Mouse (Mus musculus) heart, embryonic 16.5 days (tissue): ENCODE measurements around the gene Psmd14. TPM values are rescaled to one million over a fixed set of nuclear protein-coding genes. Genes with fewer than 3 reads are reported as not detected.

Experiments used
- ATAC-seq: fragments of 200-750 bp; cut with Nextera tagmentation; replicated peaks from 2 replicates; pipeline ENCODE4 v1.8.0; 2017; ENCODE audit warnings: moderate number of reproducible peaks; ENCODE audit not compliant: insufficient read depth, low FRiP score; ENCODE audit errors: extremely low read depth
- H3K27ac ChIP-seq: fragments of 300-500 bp; sonication (generic); 2 replicates; pipeline ENCODE4 v1.5.1; 2014; ENCODE audit warnings: mild to moderate bottlenecking, low read length, control low read depth, moderate library complexity
- H3K27me3 ChIP-seq: fragments of 300-500 bp; sonication (generic); 2 replicates; pipeline ENCODE4 v1.6.1; 2014; ENCODE audit warnings: low read length, mixed read lengths; ENCODE audit not compliant: control insufficient read depth, insufficient read depth
- H3K36me3 ChIP-seq: fragments of 300-500 bp; sonication (generic); 2 replicates; pipeline ENCODE4 v1.6.1; 2014; ENCODE audit not compliant: control insufficient read depth, insufficient read depth
- H3K4me1 ChIP-seq: fragments of 300-500 bp; sonication (generic); 2 replicates; pipeline ENCODE4 v1.6.1; 2014; ENCODE audit warnings: low read length, mixed read lengths; ENCODE audit not compliant: control insufficient read depth, insufficient read depth
- H3K4me2 ChIP-seq: fragments of 300-500 bp; sonication (generic); 2 replicates; pipeline ENCODE4 v1.6.1; 2014; ENCODE audit warnings: low read depth, mild to moderate bottlenecking, control low read depth, low read length
- H3K4me3 ChIP-seq: fragments of 300-500 bp; sonication (generic); 2 replicates; pipeline ENCODE4 v1.5.1; 2014; ENCODE audit warnings: mild to moderate bottlenecking, control low read depth, low read length
- H3K9ac ChIP-seq: fragments of 300-500 bp; sonication (generic); 2 replicates; pipeline ENCODE4 v1.6.1; 2014; ENCODE audit warnings: low read length, control low read depth
- H3K9me3 ChIP-seq: fragments of 300-500 bp; sonication (generic); replicated peaks from 2 replicates; pipeline ENCODE4 v1.6.1; 2016; ENCODE audit warnings: low read length; ENCODE audit not compliant: control insufficient read depth
- WGBS: fragments of 180-500 bp; shearing (Covaris S2); extraction: QIAGEN DNeasy Blood & Tissue Kit; methylation state at CpG from one replicate; pipeline ENCODE4 v1.1.7; 2014; 5-methylcytosine and 5-hydroxymethylcytosine counted together
- polyA plus RNA-seq: library from polyadenylated mRNA; unstranded; fragments of >200 nt; fragmentation: Nextera tagmentation; extraction: Ambion mirVana; gene quantifications from 2 replicates; pipeline ENCODE4 v1.2.1, GENCODE M21; 2015

Psmd14 gene
- polyA plus RNA-seq, 1 experiment from 2014 or later = 146 TPM

GRCm38 (mm10) chr2:61751286-61751685 lies 39.8 kb downstream of the Psmd14 start:
- Histone ChIP-seq H3K9ac (no peak overlapping the region), H3K4me3 (no peak overlapping the region), H3K9me3 (no peaks in the 10 kb centered on the region), H3K27me3 (no peaks in the 10 kb centered on the region), H3K27ac (no peak overlapping the region), H3K4me1 (no peaks in the 10 kb centered on the region), H3K36me3 (no peaks in the 10 kb centered on the region), H3K4me2 (no peak overlapping the region)
- ATAC-seq = no peak
- WGBS = 59% methylated on average over 2 of the region's 2 CpGs

DNA sequence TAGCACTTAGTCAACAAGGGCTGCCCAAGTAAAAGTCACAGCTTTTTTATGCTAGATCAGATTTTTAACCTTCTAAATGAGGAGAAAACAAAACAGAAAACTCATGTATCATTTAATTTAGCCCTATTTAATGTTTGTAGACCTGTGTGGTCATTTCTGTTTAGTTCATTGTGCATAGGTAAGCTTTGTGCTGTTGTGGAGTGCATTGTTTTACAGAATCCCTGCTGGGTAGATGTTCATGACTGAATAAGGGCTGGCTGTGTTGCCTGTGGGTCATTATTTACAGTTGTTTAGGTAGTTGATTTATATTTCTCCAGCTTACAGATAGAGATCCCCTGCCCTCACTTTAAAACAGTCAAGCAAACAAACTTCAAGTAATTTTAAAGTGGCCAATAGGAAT lies 40.9 kb downstream of the Psmd14 start:
- Histone ChIP-seq H3K9ac (no peak overlapping the region), H3K4me3 (no peak overlapping the region), H3K4me1 (no peaks in the 10 kb centered on the region), H3K36me3 (no peaks in the 10 kb centered on the region), H3K27ac (no peak overlapping the region), H3K4me2 (no peak overlapping the region), H3K27me3 (no peaks in the 10 kb centered on the region), H3K9me3 (no peaks in the 10 kb centered on the region)
- ATAC-seq = no peak

DNA sequence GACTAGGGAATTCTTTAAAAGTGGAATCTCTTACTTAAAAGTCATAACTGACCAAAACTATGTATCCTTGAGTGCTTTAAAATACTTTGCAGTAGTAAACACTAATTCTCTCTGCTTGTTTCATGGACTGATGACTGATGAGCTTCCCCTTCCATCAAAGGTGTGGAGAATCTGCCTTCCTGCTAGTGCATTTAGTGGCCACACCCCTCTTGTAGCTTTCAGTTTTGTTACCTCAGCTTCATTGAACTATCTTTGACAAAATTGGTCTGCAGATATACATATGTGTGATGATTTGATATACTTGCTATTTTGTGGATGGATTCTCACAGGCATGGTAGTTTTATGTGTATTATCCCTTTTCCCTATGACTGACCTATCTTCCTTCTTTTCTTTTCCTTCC lies 43.5 kb downstream of the Psmd14 start:
- Histone ChIP-seq H3K4me1 (peaks cover 5% of the 10 kb centered on the region; the same call in 1 of the 2 replicates), H3K9ac (no peak overlapping the region), H3K4me2 (no peak overlapping the region), H3K9me3 (no peaks in the 10 kb centered on the region), H3K27ac (no peak overlapping the region), H3K36me3 (no peaks in the 10 kb centered on the region), H3K27me3 (no peaks in the 10 kb centered on the region), H3K4me3 (no peak overlapping the region)
- no peak for ATAC-seq

GRCm38 (mm10) chr2:61759234-61759855 lies 47.9 kb downstream of the Psmd14 start:
- Histone ChIP-seq H3K27me3 (no peaks in the 10 kb centered on the region), H3K4me3 (no peak overlapping the region), H3K9me3 (no peaks in the 10 kb centered on the region), H3K4me2 (no peak overlapping the region), H3K9ac (no peak overlapping the region), H3K4me1 (peaks cover 5% of the 10 kb centered on the region; the same call in 1 of the 2 replicates), H3K27ac (no peak overlapping the region), H3K36me3 (no peaks in the 10 kb centered on the region)
- ATAC-seq = no peak
- 62% methylated on average over 5 of the region's 5 CpGs for WGBS

GRCm38 (mm10) chr2:61760044-61760443 lies 48.5 kb downstream of the Psmd14 start:
- no peak overlapping the region for H3K4me2 ChIP-seq
- H3K27ac ChIP-seq = no peak overlapping the region
- WGBS = 63% methylated on average over 3 of the region's 3 CpGs
- no peak overlapping the region for H3K9ac ChIP-seq
- no peaks in the 10 kb centered on the region for H3K27me3 ChIP-seq
- peaks cover 5% of the 10 kb centered on the region; the same call in 1 of the 2 replicates for H3K4me1 ChIP-seq
- H3K9me3 ChIP-seq = no peaks in the 10 kb centered on the region
- no peak overlapping the region for H3K4me3 ChIP-seq
- no peak for ATAC-seq
- H3K36me3 ChIP-seq = 0 out of 2 replicates have a peak, but pooled peaks cover 2% of the 10 kb centered on the region

DNA sequence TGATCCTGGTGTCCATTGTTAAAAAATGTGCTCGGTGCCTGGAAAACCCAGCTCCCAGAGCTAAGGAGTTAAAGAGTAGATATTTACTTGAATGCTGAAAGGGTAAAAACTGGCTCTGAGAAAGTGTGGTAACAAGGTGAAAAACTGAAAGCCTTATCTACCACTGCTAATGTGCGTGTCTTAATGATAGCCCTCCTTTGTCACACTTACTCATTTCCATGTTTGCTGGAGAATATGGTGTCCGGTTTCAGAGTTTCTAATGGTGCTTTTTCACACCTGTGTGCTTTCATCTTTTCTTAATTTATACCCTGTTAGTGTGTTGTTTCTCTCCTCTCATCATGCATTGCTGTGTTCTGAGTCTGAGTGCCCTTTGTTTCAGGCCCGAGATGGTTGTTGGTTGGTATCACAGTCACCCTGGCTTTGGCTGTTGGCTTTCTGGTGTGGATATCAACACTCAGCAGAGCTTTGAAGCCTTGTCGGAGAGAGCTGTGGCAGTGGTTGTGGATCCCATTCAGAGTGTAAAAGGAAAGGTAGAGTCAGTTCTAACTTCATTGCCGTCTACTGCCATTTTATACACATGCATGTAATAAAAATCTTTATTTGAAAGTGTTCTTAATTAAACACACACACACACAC lies 53.1 kb downstream of the Psmd14 start:
- no peaks in the 10 kb centered on the region for H3K9me3 ChIP-seq
- no peak overlapping the region for H3K27ac ChIP-seq
- ATAC-seq = no peak
- no peak overlapping the region for H3K4me3 ChIP-seq
- no peaks in the 10 kb centered on the region for H3K27me3 ChIP-seq
- peaks cover under 1% of the 10 kb centered on the region; the same call in 1 of the 2 replicates for H3K4me1 ChIP-seq
- no peak overlapping the region for H3K9ac ChIP-seq
- no peak overlapping the region for H3K4me2 ChIP-seq
- 71% methylated on average over 6 of the region's 6 CpGs for WGBS
- H3K36me3 ChIP-seq = 0 out of 2 replicates have a peak, but pooled peaks cover 2% of the 10 kb centered on the region

DNA sequence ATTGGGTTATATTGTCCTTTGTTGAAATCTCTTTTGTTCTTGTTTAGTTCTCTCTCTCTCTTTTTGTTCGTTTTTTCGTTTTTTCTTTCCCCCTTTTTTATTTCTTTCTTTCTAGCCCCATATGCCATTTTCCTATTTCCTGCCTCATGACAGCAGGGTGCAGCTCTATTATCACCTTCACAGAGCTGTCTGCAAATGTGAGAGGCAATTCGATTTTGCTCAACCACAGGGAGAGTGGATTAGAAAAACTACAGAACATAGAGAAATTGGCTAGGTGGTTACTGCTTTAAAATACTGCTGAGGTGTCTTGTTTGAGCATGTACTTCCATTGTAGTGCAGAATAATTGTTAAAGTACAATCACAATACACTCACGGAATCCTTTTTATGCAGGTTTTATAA lies 54.0 kb downstream of the Psmd14 start:
- WGBS = 70% methylated on average over 4 of the region's 4 CpGs
- ATAC-seq = no peak
- Histone ChIP-seq H3K9me3 (no peaks in the 10 kb centered on the region), H3K27ac (no peak overlapping the region), H3K27me3 (no peaks in the 10 kb centered on the region), H3K9ac (no peak overlapping the region), H3K4me2 (no peak overlapping the region), H3K4me3 (no peak overlapping the region), H3K4me1 (no peaks in the 10 kb centered on the region), H3K36me3 (0 out of 2 replicates have a peak, but pooled peaks cover 2% of the 10 kb centered on the region)

DNA sequence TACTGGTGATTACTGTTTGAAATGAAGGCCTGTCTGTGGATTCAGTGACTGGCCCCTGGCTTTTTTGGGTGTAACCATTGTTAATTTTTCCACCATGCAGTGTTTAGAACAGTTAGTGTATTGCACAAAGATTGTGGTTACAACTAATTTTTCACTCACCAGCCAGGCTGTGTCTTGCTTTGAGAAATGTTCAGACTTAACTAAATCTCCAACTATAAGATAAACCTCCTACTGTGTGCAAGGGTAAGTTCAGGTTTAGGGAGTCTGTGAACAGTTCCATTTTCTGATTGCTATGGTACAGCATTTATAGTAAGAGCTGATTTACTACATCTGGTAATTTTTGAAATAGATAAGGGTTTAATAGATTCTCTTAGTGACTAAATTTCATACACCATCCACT lies 69.3 kb downstream of the Psmd14 start:
- peaks cover 13% of the 10 kb centered on the region for H3K36me3 ChIP-seq
- H3K4me1 ChIP-seq = no peaks in the 10 kb centered on the region
- H3K9ac ChIP-seq = no peak overlapping the region
- H3K27ac ChIP-seq = no peak overlapping the region
- H3K9me3 ChIP-seq = no peaks in the 10 kb centered on the region
- H3K4me3 ChIP-seq = no peak overlapping the region
- H3K4me2 ChIP-seq = no peak overlapping the region
- H3K27me3 ChIP-seq = no peaks in the 10 kb centered on the region
- ATAC-seq = no peak

DNA sequence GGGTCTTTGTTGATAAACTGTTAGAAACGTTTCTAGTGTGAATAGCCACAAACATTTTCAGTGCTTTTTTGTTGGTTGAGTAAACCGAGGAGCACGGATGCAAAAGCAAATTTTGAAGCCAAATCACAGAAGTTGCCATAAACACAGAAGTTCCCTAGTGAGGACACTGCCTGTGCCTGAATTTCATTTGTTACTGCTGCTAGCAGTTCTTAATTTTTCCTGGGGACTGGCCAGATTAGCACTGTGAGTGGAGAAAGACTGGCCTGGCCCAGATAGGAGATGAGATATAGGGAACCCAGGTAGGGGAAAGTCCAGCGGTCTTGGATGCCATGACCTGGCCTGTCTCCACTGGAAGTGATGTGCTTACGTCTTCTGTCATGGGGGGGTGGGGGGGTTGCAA lies 83.5 kb downstream of the Psmd14 start:
- Histone ChIP-seq H3K4me1 (no peaks in the 10 kb centered on the region), H3K4me3 (no peak overlapping the region), H3K27ac (no peak overlapping the region), H3K9ac (no peak overlapping the region), H3K36me3 (peaks cover 1% of the 10 kb centered on the region; the same call in 1 of the 2 replicates), H3K9me3 (no peaks in the 10 kb centered on the region), H3K27me3 (no peaks in the 10 kb centered on the region), H3K4me2 (no peak overlapping the region)
- no peak for ATAC-seq
- WGBS = 84% methylated on average over 5 of the region's 5 CpGs
